Mouse (Mus musculus) hindbrain, embryonic 14.5 days (tissue): ENCODE data around the gene Rrp7a. TPM values are rescaled to one million over a fixed set of nuclear protein-coding genes. Genes with fewer than 3 reads are reported as not detected.

Experiments used
- ATAC-seq: fragments of 200-750 bp; cut with Nextera tagmentation; 2 replicates; pipeline ENCODE4 v1.8.0; 2017; ENCODE audit warnings: moderate number of reproducible peaks, mild to moderate bottlenecking, moderate TSS enrichment, moderate library complexity; ENCODE audit not compliant: low FRiP score
- DNase-seq: peaks from one replicate; pipeline ENCODE4 v3.0.0-alpha.2; 2015; ENCODE audit warnings: low spot score
- H3K27ac ChIP-seq: fragments of 300-500 bp; sonication (generic); 2 replicates; pipeline ENCODE4 v1.5.1; 2014; ENCODE audit warnings: mild to moderate bottlenecking, moderate library complexity
- H3K27me3 ChIP-seq: fragments of 300-500 bp; sonication (generic); 2 replicates; pipeline ENCODE4 v1.6.1; 2014; ENCODE audit warnings: mild to moderate bottlenecking, low read length, mixed read lengths; ENCODE audit not compliant: control insufficient read depth, insufficient read depth
- H3K36me3 ChIP-seq: fragments of 300-500 bp; sonication (generic); replicated peaks from 2 replicates; pipeline ENCODE4 v1.6.1; 2014; ENCODE audit not compliant: control insufficient read depth, insufficient read depth
- H3K4me1 ChIP-seq: fragments of 300-500 bp; sonication (generic); replicated peaks from 2 replicates; pipeline ENCODE4 v1.6.1; 2014; ENCODE audit warnings: antibody characterized with exemption, low read length, mixed read lengths; ENCODE audit not compliant: control insufficient read depth, insufficient read depth
- H3K4me2 ChIP-seq: fragments of 300-500 bp; sonication (generic); replicated peaks from 2 replicates; pipeline ENCODE4 v1.6.1; 2014; ENCODE audit warnings: mild to moderate bottlenecking, moderate library complexity
- H3K4me3 ChIP-seq: fragments of 300-500 bp; sonication (generic); replicated peaks from 2 replicates; pipeline ENCODE4 v1.5.1; 2014; ENCODE audit warnings: mild to moderate bottlenecking, low read length
- H3K9ac ChIP-seq: fragments of 300-500 bp; sonication (generic); 2 replicates; pipeline ENCODE4 v1.6.1; 2014
- H3K9me3 ChIP-seq: fragments of 300-500 bp; sonication (generic); 2 replicates; pipeline ENCODE4 v1.6.1; 2016; ENCODE audit warnings: low read length; ENCODE audit not compliant: control insufficient read depth
- WGBS: fragments of 180-500 bp; shearing (Covaris S2); extraction: QIAGEN DNeasy Blood & Tissue Kit; methylation state at CpG from one replicate; pipeline ENCODE4 v1.1.7; 2014; 5-methylcytosine and 5-hydroxymethylcytosine counted together
- polyA plus RNA-seq: library from polyadenylated mRNA; unstranded; fragments of >200 nt; fragmentation: Nextera tagmentation; extraction: Ambion mirVana; gene quantifications from 2 replicates; pipeline ENCODE4 v1.2.1, GENCODE M21; 2014

The Rrp7a gene
- polyA plus RNA-seq, 1 experiment from 2014 or later: 64.7 TPM

DNA sequence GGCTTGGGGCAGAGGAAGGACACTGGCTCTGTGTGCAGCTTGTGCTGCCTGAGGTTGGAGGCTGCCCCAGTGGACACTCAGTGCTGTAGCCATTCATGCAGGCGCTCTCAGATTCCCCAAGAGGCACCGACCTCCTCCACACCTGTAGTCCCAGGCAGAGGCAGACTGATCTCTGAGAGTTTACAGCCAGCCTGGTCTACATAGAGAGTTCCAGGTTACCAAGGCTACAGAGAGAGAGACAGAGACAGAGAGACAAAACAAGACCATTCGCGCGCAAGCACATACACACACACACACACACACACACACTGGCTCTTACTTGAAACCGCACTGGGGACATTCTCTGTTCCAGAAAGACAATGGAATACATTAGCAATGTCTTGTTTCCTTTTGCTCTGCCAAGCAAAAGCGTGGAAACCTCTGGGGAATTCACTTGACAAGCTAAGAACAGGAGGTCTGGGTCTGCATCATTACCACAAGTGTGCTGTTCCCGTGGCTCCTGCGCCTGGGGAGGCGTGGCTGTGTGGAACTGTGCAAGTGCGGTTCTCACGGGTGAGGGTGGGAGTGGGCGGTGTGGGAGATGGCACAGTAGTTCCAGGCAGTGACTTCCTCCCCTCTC, 38.5 kb downstream of the Rrp7a start:
- peaks cover 12% of the 10 kb centered on the region; the same call in 1 of the 2 replicates for H3K27me3 ChIP-seq
- peak overlapping the region; percentile 62 for H3K27ac ChIP-seq
- peak overlapping the region; percentile 38 for H3K4me2 ChIP-seq
- WGBS: 25% methylated on average over 13 of the region's 13 CpGs
- no peaks in the 10 kb centered on the region for H3K9me3 ChIP-seq
- ATAC-seq (peak; percentile 49; the same call in 1 of the 2 replicates), DNase-seq (peak; percentile 76)
- no peaks in the 10 kb centered on the region for H3K36me3 ChIP-seq
- peaks cover 19% of the 10 kb centered on the region for H3K4me1 ChIP-seq
- no peak overlapping the region for H3K4me3 ChIP-seq
- 0 out of 2 replicates have a peak overlapping the region, but pooled peaks have one; percentile 31 for H3K9ac ChIP-seq

- DNase-seq: peak; percentile 45
- H3K4me3 ChIP-seq: no peak overlapping the region
- H3K9me3 ChIP-seq: no peaks in the 10 kb centered on the region
- H3K4me1 ChIP-seq: peaks cover 14% of the 10 kb centered on the region
- 35% methylated on average over 5 of the region's 5 CpGs for WGBS
- 0 out of 2 replicates have a peak overlapping the region, but pooled peaks have one; percentile 31 for H3K9ac ChIP-seq
- H3K27me3 ChIP-seq: peaks cover 12% of the 10 kb centered on the region; the same call in 1 of the 2 replicates
- peak overlapping the region; percentile 62 for H3K27ac ChIP-seq
- no peaks in the 10 kb centered on the region for H3K36me3 ChIP-seq
- peak overlapping the region; percentile 38 for H3K4me2 ChIP-seq
- no peak for ATAC-seq
These were observed 39.1 kb downstream of the Rrp7a start for GRCm38 (mm10) chr15:83083530-83083929.

GRCm38 (mm10) chr15:83075607-83076525, 46.7 kb downstream of the Rrp7a start:
- H3K4me2 ChIP-seq: no peak overlapping the region
- no peaks in the 10 kb centered on the region for H3K4me1 ChIP-seq
- H3K27ac ChIP-seq: no peak overlapping the region
- no peak for DNase-seq
- WGBS: 66% methylated on average over 27 of the region's 27 CpGs
- H3K9me3 ChIP-seq: no peaks in the 10 kb centered on the region
- no peak for ATAC-seq
- no peaks in the 10 kb centered on the region for H3K36me3 ChIP-seq
- H3K4me3 ChIP-seq: no peak overlapping the region
- no peaks in the 10 kb centered on the region for H3K27me3 ChIP-seq
- H3K9ac ChIP-seq: no peak overlapping the region

DNA sequence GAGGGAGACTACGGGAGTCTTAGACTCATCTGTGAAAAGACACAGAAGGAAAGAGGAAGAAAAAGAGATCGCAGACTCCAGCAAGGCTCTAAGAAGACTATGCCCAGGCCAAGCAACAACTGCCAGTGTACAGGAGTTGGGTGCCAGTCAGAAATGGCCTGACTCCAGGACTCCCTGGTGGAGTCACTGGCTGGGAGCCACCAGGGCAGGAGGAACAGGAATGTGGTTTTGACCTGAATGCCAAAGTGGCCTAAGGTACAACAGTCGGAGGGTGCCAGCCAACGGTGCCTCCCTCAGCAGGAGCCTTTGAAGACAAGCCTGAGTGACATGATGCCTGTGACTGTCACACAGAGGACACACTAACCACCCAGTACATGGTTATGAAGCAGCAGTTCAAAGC, 48.4 kb downstream of the Rrp7a start:
- H3K4me1 ChIP-seq: no peaks in the 10 kb centered on the region
- no peak for ATAC-seq
- DNase-seq: no peak
- no peaks in the 10 kb centered on the region for H3K36me3 ChIP-seq
- no peak overlapping the region for H3K4me2 ChIP-seq
- no peaks in the 10 kb centered on the region for H3K9me3 ChIP-seq
- no peak overlapping the region for H3K27ac ChIP-seq
- H3K27me3 ChIP-seq: no peaks in the 10 kb centered on the region
- WGBS: 83% methylated on average over 4 of the region's 4 CpGs
- no peak overlapping the region for H3K4me3 ChIP-seq
- H3K9ac ChIP-seq: no peak overlapping the region

- DNase-seq: no peak
- Histone ChIP-seq H3K4me1 (no peaks in the 10 kb centered on the region), H3K4me3 (no peak overlapping the region), H3K4me2 (no peak overlapping the region), H3K27me3 (no peaks in the 10 kb centered on the region), H3K9ac (no peak overlapping the region), H3K27ac (no peak overlapping the region), H3K36me3 (no peaks in the 10 kb centered on the region), H3K9me3 (no peaks in the 10 kb centered on the region)
- 85% methylated on average over 5 of the region's 5 CpGs for WGBS
- no peak for ATAC-seq
These were observed 50.8 kb downstream of the Rrp7a start for GRCm38 (mm10) chr15:83071752-83072151.

DNA sequence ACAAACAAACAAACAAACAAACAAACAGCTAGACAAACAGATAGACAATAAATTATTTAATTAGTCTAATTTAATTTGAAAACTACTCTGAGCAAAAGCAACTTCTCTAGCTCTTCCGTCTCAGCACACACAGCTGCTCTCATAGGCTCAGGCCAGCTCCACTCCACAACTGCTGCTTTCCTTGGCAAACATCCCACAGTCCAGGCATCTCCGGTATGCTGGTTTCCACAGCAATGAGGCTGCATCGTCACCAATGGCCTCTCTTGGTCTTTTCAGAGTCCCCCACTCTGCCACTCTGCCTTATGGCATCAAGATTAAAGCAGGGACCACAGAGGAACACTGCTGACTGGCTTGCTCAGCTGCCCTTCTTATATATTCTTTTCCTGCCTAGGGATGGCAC, 51.7 kb downstream of the Rrp7a start:
- Histone ChIP-seq H3K9me3 (no peaks in the 10 kb centered on the region), H3K4me2 (no peak overlapping the region), H3K4me1 (no peaks in the 10 kb centered on the region), H3K27me3 (no peaks in the 10 kb centered on the region), H3K9ac (no peak overlapping the region), H3K27ac (no peak overlapping the region), H3K4me3 (no peak overlapping the region), H3K36me3 (no peaks in the 10 kb centered on the region)
- DNase-seq (peak; percentile 71), ATAC-seq (peak; percentile 53; the same call in 1 of the 2 replicates)
- 52% methylated on average over 3 of the region's 3 CpGs for WGBS

DNA sequence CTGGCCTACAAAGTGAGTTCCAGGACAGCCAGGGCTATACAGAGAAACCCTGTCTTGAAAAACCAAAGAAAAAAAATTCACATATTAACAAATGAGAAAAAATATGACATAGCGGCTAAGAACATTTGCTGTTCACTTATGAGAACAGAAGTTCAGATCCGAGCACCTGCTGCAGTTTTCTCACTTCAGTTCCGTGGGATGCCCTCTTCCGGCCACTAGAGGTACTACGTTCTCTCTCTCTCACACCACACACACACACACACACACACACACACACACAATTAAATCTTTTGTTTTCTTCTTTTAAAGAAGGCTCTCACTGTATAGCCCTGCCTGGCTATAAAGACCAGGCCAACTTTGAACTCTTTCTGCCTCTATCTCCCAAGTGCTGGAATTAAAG, 54.3 kb downstream of the Rrp7a start:
- no peaks in the 10 kb centered on the region for H3K4me1 ChIP-seq
- H3K4me3 ChIP-seq: no peak overlapping the region
- 95% methylated on average over 5 of the region's 5 CpGs for WGBS
- no peaks in the 10 kb centered on the region for H3K36me3 ChIP-seq
- no peak overlapping the region for H3K27ac ChIP-seq
- no peak for DNase-seq
- H3K4me2 ChIP-seq: no peak overlapping the region
- H3K9me3 ChIP-seq: no peaks in the 10 kb centered on the region
- no peak overlapping the region for H3K9ac ChIP-seq
- H3K27me3 ChIP-seq: no peaks in the 10 kb centered on the region
- ATAC-seq: no peak

GRCm38 (mm10) chr15:83065543-83065942, 57.1 kb downstream of the Rrp7a start:
- H3K36me3 ChIP-seq: no peaks in the 10 kb centered on the region
- no peak overlapping the region for H3K4me3 ChIP-seq
- H3K9ac ChIP-seq: no peak overlapping the region
- peak; percentile 69 for DNase-seq
- 63% methylated on average over 4 of the region's 4 CpGs for WGBS
- no peak for ATAC-seq
- no peaks in the 10 kb centered on the region for H3K27me3 ChIP-seq
- H3K4me1 ChIP-seq: no peaks in the 10 kb centered on the region
- H3K9me3 ChIP-seq: no peaks in the 10 kb centered on the region
- no peak overlapping the region for H3K27ac ChIP-seq
- H3K4me2 ChIP-seq: no peak overlapping the region
